Mouse (Mus musculus) embryonic facial prominence, embryonic 14.5 days (tissue): ENCODE results near the gene Atf1. TPM values are rescaled to one million over a fixed set of nuclear protein-coding genes. Genes with fewer than 3 reads are reported as not detected.
"Not testable (repeated sequence)": the region's sequence is repeated elsewhere in the genome, so short reads cannot be mapped to it uniquely, and the experiment has no call there.

Experiments
- ATAC-seq: fragments of 200-750 bp; cut with Nextera tagmentation; 2 replicates; pipeline ENCODE4 v1.8.0; 2017; ENCODE audit warnings: low read depth, moderate number of reproducible peaks, moderate TSS enrichment
- DNase-seq: peaks from one replicate; pipeline ENCODE4 v3.0.0-alpha.2; 2015; ENCODE audit warnings: low spot score
- H3K27ac ChIP-seq: fragments of 300-500 bp; sonication (generic); replicated peaks from 2 replicates; pipeline ENCODE4 v1.5.1; 2014; ENCODE audit warnings: low read depth, mild to moderate bottlenecking, low read length, moderate library complexity
- H3K27me3 ChIP-seq: fragments of 300-500 bp; sonication (generic); replicated peaks from 2 replicates; pipeline ENCODE4 v1.6.1; 2014; ENCODE audit warnings: low read length; ENCODE audit not compliant: control insufficient read depth, insufficient read depth
- H3K36me3 ChIP-seq: fragments of 300-500 bp; sonication (generic); 2 replicates; pipeline ENCODE4 v1.6.1; 2014; ENCODE audit warnings: low read length, mixed read lengths; ENCODE audit not compliant: control insufficient read depth, insufficient read depth
- H3K4me1 ChIP-seq: fragments of 300-500 bp; sonication (generic); 2 replicates; pipeline ENCODE4 v1.6.1; 2014; ENCODE audit warnings: antibody characterized with exemption, low read length; ENCODE audit not compliant: control insufficient read depth, insufficient read depth
- H3K4me2 ChIP-seq: fragments of 300-500 bp; sonication (generic); 2 replicates; pipeline ENCODE4 v1.6.1; 2014; ENCODE audit warnings: low read depth, mild to moderate bottlenecking, low read length, moderate library complexity, mixed read lengths
- H3K4me3 ChIP-seq: fragments of 300-500 bp; sonication (generic); 2 replicates; pipeline ENCODE4 v1.5.1; 2014; ENCODE audit warnings: low read depth, mild to moderate bottlenecking, low read length
- H3K9ac ChIP-seq: fragments of 300-500 bp; sonication (generic); 2 replicates; pipeline ENCODE4 v1.6.1; 2014; ENCODE audit warnings: low read depth, mild to moderate bottlenecking, low read length, moderate library complexity, mixed read lengths
- H3K9me3 ChIP-seq: fragments of 300-500 bp; sonication (generic); 2 replicates; pipeline ENCODE4 v1.6.1; 2016; ENCODE audit warnings: low read length; ENCODE audit not compliant: control insufficient read depth
- WGBS: fragments of 180-500 bp; shearing (Covaris S2); extraction: QIAGEN DNeasy Blood & Tissue Kit; methylation state at CpG from one replicate; pipeline ENCODE4 v1.1.7; 2014; 5-methylcytosine and 5-hydroxymethylcytosine counted together
- polyA plus RNA-seq: library from polyadenylated mRNA; unstranded; fragments of >200 nt; fragmentation: Nextera tagmentation; extraction: Ambion mirVana; gene quantifications from 2 replicates; pipeline ENCODE4 v1.2.1, GENCODE M21; 2014

Gene Atf1
- polyA plus RNA-seq, 1 experiment from 2014 or later = 33.5 TPM

DNA sequence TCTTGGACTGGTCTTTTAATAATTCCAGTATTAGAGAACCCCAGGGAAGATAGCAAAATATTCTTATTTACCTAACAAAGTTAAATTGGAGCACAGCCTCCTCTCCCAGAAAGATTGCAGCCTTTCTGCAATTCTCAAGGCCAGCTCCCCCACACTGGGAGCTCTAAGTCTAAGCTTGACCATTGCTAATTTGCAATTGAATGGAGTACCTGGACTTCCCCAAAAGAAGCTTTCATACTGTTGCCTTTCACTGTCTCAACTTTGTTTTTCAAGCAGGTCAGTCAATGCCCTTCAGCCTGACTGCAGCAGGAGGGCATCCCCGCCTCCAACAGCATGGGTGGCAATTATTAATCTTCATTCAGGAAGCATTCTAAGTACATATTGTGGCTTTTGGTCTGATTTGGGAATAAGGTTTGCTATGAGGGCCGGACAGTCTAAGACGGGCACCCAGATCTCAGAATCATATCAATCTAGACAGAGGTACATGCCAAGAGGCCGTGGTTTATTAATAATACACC lies 46.2 kb downstream of the Atf1 start:
- not testable (repeated sequence) for H3K4me1 ChIP-seq, H3K27ac ChIP-seq, H3K4me3 ChIP-seq, H3K9ac ChIP-seq, DNase-seq, H3K4me2 ChIP-seq, ATAC-seq, H3K36me3 ChIP-seq, H3K9me3 ChIP-seq, H3K27me3 ChIP-seq
- WGBS = 90% methylated on average over 4 of the region's 4 CpGs

DNA sequence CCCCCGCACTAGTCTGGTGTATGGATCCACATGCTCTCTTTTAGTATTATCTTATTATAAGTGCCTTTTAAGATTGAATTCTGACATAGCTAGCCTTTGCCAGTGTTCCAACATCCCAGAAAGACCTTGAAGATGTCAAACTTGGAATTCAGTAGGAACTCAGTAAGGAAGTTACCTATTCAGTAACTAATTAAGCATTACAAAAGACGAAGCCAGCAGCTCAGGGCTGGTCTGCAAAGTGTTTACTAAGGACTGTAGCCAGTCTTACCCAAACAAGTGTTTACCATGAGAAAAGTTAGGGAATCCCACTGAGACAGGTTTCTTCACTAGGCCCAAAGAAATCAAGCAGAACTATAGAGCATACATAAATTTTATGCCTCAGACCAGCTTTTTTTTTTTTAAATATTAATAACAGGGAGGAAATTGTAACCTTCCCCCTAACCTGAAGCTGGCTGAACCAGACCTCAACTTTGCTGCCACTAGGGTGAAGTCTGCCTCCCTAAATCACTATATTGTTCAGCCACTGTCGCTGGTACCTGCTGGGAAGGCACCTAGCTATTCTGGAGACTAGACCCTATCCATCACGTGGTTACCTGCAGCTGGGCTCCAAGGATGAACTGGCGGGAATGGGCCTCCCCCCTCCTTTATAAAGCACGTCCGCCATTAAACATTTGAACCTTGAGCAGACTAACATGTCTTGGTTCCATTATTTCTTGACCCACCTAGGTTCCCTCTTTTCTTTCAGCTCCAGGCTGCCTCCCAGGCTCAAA lies 47.4 kb downstream of the Atf1 start:
- Histone ChIP-seq H3K4me1 (no peaks in the 10 kb centered on the region), H3K4me2 (no peak overlapping the region), H3K9ac (no peak overlapping the region), H3K36me3 (no peaks in the 10 kb centered on the region), H3K9me3 (no peaks in the 10 kb centered on the region), H3K4me3 (no peak overlapping the region), H3K27me3 (no peaks in the 10 kb centered on the region), H3K27ac (no peak overlapping the region)
- WGBS = 85% methylated on average over 7 of the region's 7 CpGs
- ATAC-seq (no peak), DNase-seq (no peak)

DNA sequence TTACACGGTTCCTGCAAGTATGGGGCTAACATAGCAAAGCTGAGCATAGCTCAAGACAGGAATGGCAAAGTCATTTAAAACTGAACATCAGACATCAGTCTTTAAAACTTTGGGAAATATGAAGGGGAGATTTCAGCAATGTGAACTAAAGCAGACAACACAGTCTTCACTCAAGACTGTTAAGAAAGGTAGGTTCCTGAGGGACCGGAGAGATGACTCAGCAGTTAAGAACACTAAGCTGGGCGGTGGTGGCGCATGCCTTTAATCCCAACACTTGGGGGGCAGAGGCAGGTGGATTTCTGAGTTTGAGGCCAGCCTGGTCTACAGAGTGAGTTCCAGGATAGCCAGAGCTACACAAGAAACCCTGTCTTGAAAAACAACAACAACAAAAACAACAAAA lies 48.8 kb downstream of the Atf1 start:
- H3K4me3 ChIP-seq = no peak overlapping the region
- H3K9me3 ChIP-seq = no peaks in the 10 kb centered on the region
- H3K36me3 ChIP-seq = no peaks in the 10 kb centered on the region
- no peak overlapping the region for H3K27ac ChIP-seq
- no peaks in the 10 kb centered on the region for H3K27me3 ChIP-seq
- no peak overlapping the region for H3K4me2 ChIP-seq
- ATAC-seq (no peak), DNase-seq (no peak)
- whole genome bisulfite sequencing = 98% methylated on average over 4 of the region's 4 CpGs
- H3K9ac ChIP-seq = no peak overlapping the region
- H3K4me1 ChIP-seq = no peaks in the 10 kb centered on the region

DNA sequence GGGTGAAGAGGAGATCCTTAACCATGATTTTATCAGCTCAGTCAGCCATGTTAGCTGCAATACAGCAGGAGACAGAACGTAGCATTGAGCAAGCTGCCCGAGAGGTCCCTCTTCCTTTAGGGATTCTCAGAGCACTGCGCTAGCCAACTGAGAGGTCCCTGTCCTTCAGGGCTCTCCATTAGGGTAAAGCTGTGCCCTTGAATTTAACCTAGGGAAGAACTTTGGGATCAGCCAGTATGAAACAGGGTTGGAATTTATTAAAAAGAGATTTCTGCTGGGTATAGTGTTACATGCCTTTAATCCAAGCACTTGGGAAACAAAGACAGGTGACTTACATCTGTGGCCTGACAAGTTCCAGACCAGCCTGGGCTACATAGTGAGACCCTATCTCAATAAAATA lies 50.0 kb downstream of the Atf1 start:
- Histone ChIP-seq H3K4me1 (no peaks in the 10 kb centered on the region), H3K9ac (no peak overlapping the region), H3K4me2 (no peak overlapping the region), H3K36me3 (no peaks in the 10 kb centered on the region), H3K4me3 (no peak overlapping the region), H3K27me3 (no peaks in the 10 kb centered on the region), H3K9me3 (no peaks in the 10 kb centered on the region), H3K27ac (no peak overlapping the region)
- no peak for DNase-seq
- 77% methylated on average over 3 of the region's 3 CpGs for WGBS
- no peak for ATAC-seq

DNA sequence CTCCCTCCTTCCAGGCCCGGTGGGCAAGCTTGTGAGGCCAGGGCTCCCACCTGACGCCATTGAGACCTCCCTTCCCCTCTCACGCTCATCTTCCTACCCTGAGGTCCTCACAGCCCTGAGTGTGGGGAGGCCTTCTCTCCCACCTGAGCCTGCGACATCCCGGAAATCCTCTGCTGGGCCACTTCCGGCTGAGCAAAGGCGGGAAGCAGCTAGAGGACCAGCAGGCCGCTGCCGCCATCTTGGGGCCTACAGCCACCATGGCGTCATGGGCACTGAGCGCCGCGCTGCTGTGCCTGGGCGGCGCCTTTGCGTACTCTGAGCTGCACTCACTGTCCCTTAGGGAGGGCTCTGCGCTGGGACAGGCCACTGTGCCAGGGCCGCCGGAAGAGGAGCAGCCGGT lies 53.0 kb downstream of the Atf1 start, which contains the start of gene Tmprss12:
TSS of gene Tmprss12 (plus strand) at position 212 of the 400 bp plus-strand sequence.
- DNase-seq = no peak
- Histone ChIP-seq H3K27ac (no peak within 1 kb of the TSS), H3K27me3 (no peaks in the 10 kb centered on the region), H3K9ac (no peak within 1 kb of the TSS), H3K9me3 (no peaks in the 10 kb centered on the region), H3K4me2 (no peak within 1 kb of the TSS), H3K4me3 (no peak within 1 kb of the TSS), H3K36me3 (no peaks in the 10 kb centered on the region), H3K4me1 (no peaks in the 10 kb centered on the region)
- no peak for ATAC-seq
- 95% methylated on average over 15 of the region's 20 CpGs for WGBS

- Histone ChIP-seq H3K9ac (no peak overlapping the region), H3K27ac (no peak overlapping the region), H3K4me1 (no peaks in the 10 kb centered on the region), H3K27me3 (no peaks in the 10 kb centered on the region), H3K9me3 (no peaks in the 10 kb centered on the region), H3K4me3 (no peak overlapping the region), H3K36me3 (no peaks in the 10 kb centered on the region), H3K4me2 (no peak overlapping the region)
- no peak for ATAC-seq
- DNase-seq = no peak
- 91% methylated on average over 6 of the region's 6 CpGs for WGBS
Observed at GRCm38 (mm10) chr15:100288980-100289379, 61.4 kb downstream of the Atf1 start.

GRCm38 (mm10) chr15:100290858-100291257 lies 63.2 kb downstream of the Atf1 start:
- Histone ChIP-seq H3K9me3 (no peaks in the 10 kb centered on the region), H3K36me3 (no peaks in the 10 kb centered on the region), H3K4me2 (no peak overlapping the region), H3K27ac (no peak overlapping the region), H3K27me3 (no peaks in the 10 kb centered on the region), H3K9ac (no peak overlapping the region), H3K4me1 (no peaks in the 10 kb centered on the region), H3K4me3 (no peak overlapping the region)
- ATAC-seq (no peak), DNase-seq (no peak)
- WGBS = 75% methylated on average over 5 of the region's 5 CpGs

DNA sequence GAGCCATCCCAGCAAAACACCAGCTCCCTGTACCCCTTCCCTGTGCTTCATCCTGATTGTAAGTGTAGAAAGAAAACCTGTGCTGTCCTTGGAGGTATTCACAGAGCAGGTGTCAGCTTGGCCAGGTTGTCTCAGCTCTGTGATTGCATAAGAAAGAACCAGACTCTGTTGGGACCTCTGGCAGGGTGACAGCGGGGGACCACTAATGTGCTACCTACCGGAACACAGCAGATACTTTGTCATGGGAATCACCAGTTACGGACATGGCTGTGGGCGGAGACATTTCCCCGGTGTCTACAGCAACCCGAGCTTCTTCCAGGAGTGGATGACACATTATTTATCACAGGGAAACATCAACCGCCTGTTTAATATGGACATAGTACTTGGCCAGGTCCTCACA lies 64.7 kb downstream of the Atf1 start:
- no peaks in the 10 kb centered on the region for H3K27me3 ChIP-seq
- H3K4me2 ChIP-seq = no peak overlapping the region
- no peaks in the 10 kb centered on the region for H3K9me3 ChIP-seq
- H3K36me3 ChIP-seq = no peaks in the 10 kb centered on the region
- H3K4me1 ChIP-seq = no peaks in the 10 kb centered on the region
- 68% methylated on average over 7 of the region's 7 CpGs for WGBS
- ATAC-seq = no peak
- no peak overlapping the region for H3K4me3 ChIP-seq
- no peak overlapping the region for H3K27ac ChIP-seq
- H3K9ac ChIP-seq = no peak overlapping the region
- DNase-seq = no peak

GRCm38 (mm10) chr15:100297856-100298255 lies 70.2 kb downstream of the Atf1 start:
- Histone ChIP-seq H3K36me3 (no peaks in the 10 kb centered on the region), H3K4me1 (no peaks in the 10 kb centered on the region), H3K27ac (no peak overlapping the region), H3K4me2 (no peak overlapping the region), H3K9ac (no peak overlapping the region), H3K4me3 (no peak overlapping the region), H3K9me3 (no peaks in the 10 kb centered on the region), H3K27me3 (no peaks in the 10 kb centered on the region)
- DNase-seq = no peak
- 82% methylated on average over 5 of the region's 5 CpGs for WGBS
- ATAC-seq = no peak
